Mouse (Mus musculus) ovary, postnatal 36 days (tissue): ENCODE results near the gene Ren1.
"Not testable (repeated sequence)": the region's sequence is repeated elsewhere in the genome, so short reads cannot be mapped to it uniquely, and the experiment has no call there.

Experiments
- DNase-seq: peaks from one replicate; pipeline ENCODE4 v3.0.0; 2022; ENCODE audit warnings: low spot score, mixed read lengths

Gene Ren1

GRCm38 (mm10) chr1:133350210-133350609 lies at the start of gene Ren1:
Ren1 (plus strand) TSS chr1:133350510.
- DNase-seq = no peak

- DNase-seq = peak; percentile 61
Observed at GRCm38 (mm10) chr1:133302540-133302939, 47.8 kb upstream of the Ren1 start.

- DNase-seq = peak; percentile 81
Observed at GRCm38 (mm10) chr1:133306842-133307241, 43.5 kb upstream of the Ren1 start.

GRCm38 (mm10) chr1:133307318-133307717 lies 43.0 kb upstream of the Ren1 start:
- no peak for DNase-seq

- no peak for DNase-seq
Observed at GRCm38 (mm10) chr1:133309652-133310267, 40.5 kb upstream of the Ren1 start, which contains the start of gene Golt1a. Golt1a (plus strand) TSS chr1:133309800.

- no peak for DNase-seq
Observed at GRCm38 (mm10) chr1:133311240-133311639, 39.1 kb upstream of the Ren1 start.

- DNase-seq = no peak
Observed at GRCm38 (mm10) chr1:133311946-133312345, 38.4 kb upstream of the Ren1 start.

- DNase-seq = peak; percentile 64
Observed at GRCm38 (mm10) chr1:133314364-133314763, 35.9 kb upstream of the Ren1 start.

GRCm38 (mm10) chr1:133315775-133316174 lies 34.5 kb upstream of the Ren1 start:
- DNase-seq = no peak

- DNase-seq = no peak
Observed at GRCm38 (mm10) chr1:133316577-133316976, 33.7 kb upstream of the Ren1 start.

- DNase-seq = no peak
Observed at GRCm38 (mm10) chr1:133317149-133317548, 33.2 kb upstream of the Ren1 start.

GRCm38 (mm10) chr1:133321267-133321925 lies 28.9 kb upstream of the Ren1 start, which contains the start of gene Kiss1:
Kiss1 (plus strand) TSS chr1:133321875.
- DNase-seq = peak; percentile 35

- DNase-seq = peak; percentile 35
Observed at GRCm38 (mm10) chr1:133323333-133323732, 27.0 kb upstream of the Ren1 start.

- DNase-seq = no peak
Observed at GRCm38 (mm10) chr1:133325951-133326350, 24.4 kb upstream of the Ren1 start.

- no peak for DNase-seq
Observed at GRCm38 (mm10) chr1:133327094-133327493, 23.2 kb upstream of the Ren1 start.

- no peak for DNase-seq
Observed at GRCm38 (mm10) chr1:133328299-133328795, 22.0 kb upstream of the Ren1 start.

GRCm38 (mm10) chr1:133328896-133329637 lies 21.2 kb upstream of the Ren1 start:
- peak; percentile 43 for DNase-seq

- no peak for DNase-seq
Observed at GRCm38 (mm10) chr1:133329638-133329964, 20.7 kb upstream of the Ren1 start.

GRCm38 (mm10) chr1:133331142-133331541 lies 19.2 kb upstream of the Ren1 start:
- DNase-seq = no peak

- DNase-seq = no peak
Observed at GRCm38 (mm10) chr1:133332656-133333430, 17.5 kb upstream of the Ren1 start.

GRCm38 (mm10) chr1:133333937-133334336 lies 16.4 kb upstream of the Ren1 start:
- DNase-seq = no peak

GRCm38 (mm10) chr1:133340403-133340802 lies 9.9 kb upstream of the Ren1 start:
- DNase-seq = not testable (repeated sequence)
